Comparison of ENCODE assay signal across 8 mouse cellular contexts in genomic region chr2:132715421-132716070, GRCm38 (mm10). TPM values are rescaled to one million over a fixed set of nuclear protein-coding genes. Genes with fewer than 3 reads are reported as not detected.
DNase-seq lines count a peak whose midpoint lies in the region; ATAC-seq lines count a peak whose summit lies in the region.

No protein-coding gene starts in this region.

- WGBS in heart, embryonic 12.5 days, result 36% methylated on average over 12 of the region's 12 CpGs
- 44% methylated on average over 12 of the region's 12 CpGs for WGBS in midbrain, embryonic 16.5 days

- no peak overlapping the region for H3K4me3 ChIP-seq in heart, embryonic 12.5 days
- H3K4me3 ChIP-seq in midbrain, embryonic 16.5 days (ENCODE audit: low read depth, low read length), result no peak overlapping the region

- DNase-seq in layer of hippocampus, adult 9-11 months, result peak; percentile 45
- no peak for DNase-seq in layer of hippocampus, postnatal 10 days (ENCODE audit: low spot score in 2 of 2)
- peak; percentile 63 to 68 for DNase-seq in cerebellum, postnatal 10 days
- DNase-seq in kidney, postnatal 10 days, result no peak
- DNase-seq in urinary bladder, postnatal 36 days (ENCODE audit: low spot score in 2 of 2), result no peak
- DNase-seq in layer of hippocampus, adult 8-10 months (ENCODE audit: low spot score in 2 of 2), result no peak

- H3K27me3 ChIP-seq in heart, embryonic 12.5 days (replicated peaks), result no peaks in the 10 kb centered on the region
- H3K27me3 ChIP-seq in midbrain, embryonic 16.5 days (ENCODE audit: control insufficient read depth, insufficient read depth, low read depth, low read length), result no peaks in the 10 kb centered on the region

- no peaks in the 10 kb centered on the region for H3K36me3 ChIP-seq in heart, embryonic 12.5 days
- no peaks in the 10 kb centered on the region for H3K36me3 ChIP-seq in midbrain, embryonic 16.5 days (ENCODE audit: control insufficient read depth, insufficient read depth, low read length)

- H3K9me3 ChIP-seq in heart, embryonic 12.5 days (replicated peaks), result no peaks in the 10 kb centered on the region
- no peaks in the 10 kb centered on the region for H3K9me3 ChIP-seq in midbrain, embryonic 16.5 days (replicated peaks; ENCODE audit: control insufficient read depth, low read length, poor library complexity, severe bottlenecking)

- no peak overlapping the region for H3K9ac ChIP-seq in heart, embryonic 12.5 days
- H3K9ac ChIP-seq in midbrain, embryonic 16.5 days (ENCODE audit: low read depth, low read length), result no peak overlapping the region

- peak overlapping the region; percentile 42 for H3K27ac ChIP-seq in heart, embryonic 12.5 days (ENCODE audit: poor library complexity, severe bottlenecking)
- peak overlapping the region; percentile 39; the same call in 1 of the 2 replicates for H3K27ac ChIP-seq in midbrain, embryonic 16.5 days (ENCODE audit: low read length)

- 0 out of 2 replicates have a peak overlapping the region, but pooled peaks have one; percentile 0 for H3K4me2 ChIP-seq in heart, embryonic 12.5 days
- no peak overlapping the region for H3K4me2 ChIP-seq in midbrain, embryonic 16.5 days (ENCODE audit: low read length)

- peak; percentile 83 for ATAC-seq in heart, embryonic 12.5 days (ENCODE audit: insufficient number of reproducible peaks, low FRiP score)
- ATAC-seq in midbrain, embryonic 16.5 days, result peak; percentile 72

- H3K4me1 ChIP-seq in heart, embryonic 12.5 days (replicated peaks), result peaks cover 17% of the 10 kb centered on the region
- H3K4me1 ChIP-seq in midbrain, embryonic 16.5 days (ENCODE audit: control insufficient read depth, insufficient read depth, low read length), result peaks cover 10% of the 10 kb centered on the region

RNA-seq across cellular contexts. Expression of gene Shld1, which starts 28.8 kb away (rescaled TPM):
- 1 to 10 TPM; 7.7 to 9.1 TPM for total RNA-seq in layer of hippocampus, postnatal 10 days (2021)
- 14.4 and 16.8 TPM in 2 replicates for polyA plus RNA-seq in heart, embryonic 12.5 days (2016; fragmentation: Nextera tagmentation; extraction: Ambion mirVana)
- 20.6 and 21.7 TPM in 2 replicates for polyA plus RNA-seq in midbrain, embryonic 16.5 days (2015; fragmentation: Nextera tagmentation; extraction: Ambion mirVana)
- 10 to 100 TPM in 3 of 4 experiments, 1 to 10 TPM in 1; 8.6 to 13.6 (median 12.4) TPM for total RNA-seq in layer of hippocampus, adult 8-10 months (2022)

Comparison
In these comparisons a context has a peak if more than half of its experiments do, and no peak if none do; other contexts are left out.
1. DNase-seq: peak in layer of hippocampus, adult 9-11 months (single experiment) and cerebellum, postnatal 10 days (2 of 2); none in layer of hippocampus, postnatal 10 days (0 of 2), kidney, postnatal 10 days (single experiment), urinary bladder, postnatal 36 days (0 of 2) and layer of hippocampus, adult 8-10 months (0 of 2).